Mouse (Mus musculus): ENCODE data around the gene Rpl13a. TPM values are rescaled to one million over a fixed set of nuclear protein-coding genes. Genes with fewer than 3 reads are reported as not detected.
A peak's percentile ranks its signal among the peaks of the same experiment; 100 is the strongest.

Gene Rpl13a
- polyA plus RNA-seq, 1 experiment from 2014 or later, result 1,959 TPM

- H3K9me3 ChIP-seq (replicated peaks; ENCODE audit: low read length), result no peaks in the 10 kb centered on the region
- DNase-seq (ENCODE audit: low spot score), result no peak
- no peak overlapping the region for H3K27ac ChIP-seq
- no peaks in the 10 kb centered on the region for H3K27me3 ChIP-seq (ENCODE audit: insufficient read depth, low read length)
- no peaks in the 10 kb centered on the region for H3K36me3 ChIP-seq (ENCODE audit: insufficient read depth, low read length)
- H3K9ac ChIP-seq (ENCODE audit: low read depth, low read length), result no peak overlapping the region
- ATAC-seq (replicated peaks; ENCODE audit: low FRiP score, low read depth), result no peak
- no peak for TF ChIP-seq CTCF (IDR thresholded peaks at IDR 0.05; ENCODE audit: low read depth)
- peaks cover 9% of the 10 kb centered on the region; the same call in 1 of the 2 replicates for H3K4me1 ChIP-seq (replicated peaks; ENCODE audit: insufficient read depth, low read length)
- peak overlapping the region; percentile 67; the same call in 1 of the 2 replicates for H3K4me3 ChIP-seq (replicated peaks; ENCODE audit: low read depth, low read length)
- 85% methylated on average over 3 of the region's 3 CpGs for WGBS
- peak overlapping the region; percentile 91 for H3K4me2 ChIP-seq (ENCODE audit: low read length)
Observed at GRCm38 (mm10) chr7:45135370-45135769, 6.8 kb upstream of the Rpl13a start.

DNA sequence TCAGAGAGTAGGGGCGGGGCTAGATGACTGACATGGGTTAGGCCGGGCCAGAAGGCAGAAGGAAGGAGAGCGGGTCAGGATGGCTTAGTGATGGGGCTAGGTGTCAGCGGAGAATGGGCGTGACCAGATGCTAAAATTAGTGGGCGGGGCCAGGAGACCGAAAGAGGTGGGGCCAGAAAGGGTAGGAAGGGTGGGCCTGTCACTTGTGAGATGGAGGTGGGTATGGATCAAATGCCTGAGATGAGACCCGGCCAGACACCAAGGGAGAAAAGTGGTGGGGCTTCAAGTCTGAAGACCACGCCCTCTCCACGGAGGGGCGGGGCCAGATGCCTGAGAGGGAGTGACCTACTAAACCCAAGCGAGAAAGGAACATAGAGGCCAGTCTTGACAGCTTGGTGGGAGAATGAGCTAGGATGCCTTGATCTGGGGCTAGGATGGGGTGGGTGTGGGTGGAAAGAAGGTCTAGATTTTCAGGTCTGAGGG lies 6.0 kb upstream of the Rpl13a start:
- no peaks in the 10 kb centered on the region for H3K9me3 ChIP-seq (replicated peaks; ENCODE audit: low read length)
- H3K36me3 ChIP-seq (ENCODE audit: insufficient read depth, low read length), result no peaks in the 10 kb centered on the region
- peak; percentile 27 for ATAC-seq (replicated peaks; ENCODE audit: low FRiP score, low read depth)
- H3K27me3 ChIP-seq (ENCODE audit: insufficient read depth, low read length), result no peaks in the 10 kb centered on the region
- H3K4me1 ChIP-seq (replicated peaks; ENCODE audit: insufficient read depth, low read length), result peaks cover 11% of the 10 kb centered on the region; the same call in 1 of the 2 replicates
- peak; percentile 71 for DNase-seq (ENCODE audit: low spot score)
- WGBS, result 15% methylated on average over 12 of the region's 12 CpGs
- TF ChIP-seq CTCF (IDR thresholded peaks at IDR 0.05; ENCODE audit: low read depth), result no peak
- H3K4me2 ChIP-seq (ENCODE audit: low read length), result no peak overlapping the region
- no peak overlapping the region for H3K4me3 ChIP-seq (replicated peaks; ENCODE audit: low read depth, low read length)
- no peak overlapping the region for H3K27ac ChIP-seq
- H3K9ac ChIP-seq (ENCODE audit: low read depth, low read length), result no peak overlapping the region

DNA sequence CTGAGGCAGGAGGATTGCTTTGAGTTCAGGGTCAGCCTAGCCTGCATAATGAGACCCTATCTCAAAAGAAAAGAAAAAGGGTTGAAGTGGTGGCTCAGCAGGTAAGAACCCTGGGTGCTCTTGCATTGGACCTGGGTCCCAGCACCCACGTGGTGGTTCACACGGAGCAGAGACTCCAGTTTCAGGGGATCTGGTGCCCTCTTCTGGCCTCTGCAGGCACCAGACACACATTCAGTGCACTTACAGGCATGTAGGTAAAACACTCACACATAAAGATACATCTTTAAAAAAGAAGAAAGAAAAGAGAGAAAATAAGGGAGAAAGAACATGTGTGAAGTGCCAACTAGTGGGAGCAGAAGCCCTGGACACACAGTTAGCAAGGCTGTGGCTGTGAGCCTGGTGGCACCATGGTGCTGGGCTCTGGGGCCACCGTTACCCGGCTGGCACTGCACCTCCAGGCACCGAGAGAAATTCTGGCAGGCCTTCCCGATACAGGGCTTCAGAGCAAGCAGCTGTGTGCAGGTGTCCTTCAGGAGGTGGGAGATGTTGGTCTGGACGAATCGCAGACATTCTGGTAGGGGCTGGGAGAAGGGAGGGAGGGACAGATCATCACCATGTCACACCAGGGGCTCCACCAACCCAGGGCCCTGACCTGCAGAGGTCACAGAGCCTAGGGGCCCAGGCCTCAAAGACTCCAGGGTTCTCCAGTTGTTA lies 5.0 kb upstream of the Rpl13a start:
- peak; percentile 38 for TF ChIP-seq CTCF (IDR thresholded peaks at IDR 0.05; ENCODE audit: low read depth)
- Histone ChIP-seq H3K4me2 (ENCODE audit: low read length) (no peak overlapping the region), H3K9me3 (replicated peaks; ENCODE audit: low read length) (no peaks in the 10 kb centered on the region), H3K36me3 (ENCODE audit: insufficient read depth, low read length) (no peaks in the 10 kb centered on the region), H3K4me3 (replicated peaks; ENCODE audit: low read depth, low read length) (no peak overlapping the region), H3K27me3 (ENCODE audit: insufficient read depth, low read length) (no peaks in the 10 kb centered on the region), H3K9ac (ENCODE audit: low read depth, low read length) (no peak overlapping the region), H3K27ac (no peak overlapping the region), H3K4me1 (replicated peaks; ENCODE audit: insufficient read depth, low read length) (peaks cover 17% of the 10 kb centered on the region; the same call in 1 of the 2 replicates)
- ATAC-seq (replicated peaks; ENCODE audit: low FRiP score, low read depth), result no peak
- WGBS, result 80% methylated on average over 8 of the region's 8 CpGs
- DNase-seq (ENCODE audit: low spot score), result no peak

DNA sequence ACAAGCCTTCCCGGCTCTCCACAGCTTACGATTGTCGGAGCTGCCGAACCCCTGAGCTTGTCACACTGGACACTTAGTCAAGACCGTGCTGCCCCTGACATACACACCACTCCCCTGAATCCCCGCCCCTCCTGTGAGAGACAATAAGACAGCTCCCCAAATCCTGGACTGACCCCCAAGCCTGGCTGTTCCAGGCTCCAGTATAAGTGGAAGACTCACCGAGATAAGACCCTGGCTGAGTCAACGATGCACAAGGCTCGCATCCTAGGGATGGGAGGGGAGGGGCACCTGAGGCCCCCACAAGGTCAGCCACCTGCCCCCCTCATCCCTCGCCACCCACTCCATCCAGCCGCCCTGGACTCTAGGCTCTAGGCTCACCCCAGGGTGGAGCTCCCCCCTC lies 3.3 kb upstream of the Rpl13a start:
- H3K36me3 ChIP-seq (ENCODE audit: insufficient read depth, low read length), result peaks cover under 1% of the 10 kb centered on the region; the same call in 1 of the 2 replicates
- WGBS, result 81% methylated on average over 11 of the region's 11 CpGs
- H3K27me3 ChIP-seq (ENCODE audit: insufficient read depth, low read length), result no peaks in the 10 kb centered on the region
- H3K27ac ChIP-seq, result no peak overlapping the region
- no peak overlapping the region for H3K4me2 ChIP-seq (ENCODE audit: low read length)
- H3K9ac ChIP-seq (ENCODE audit: low read depth, low read length), result no peak overlapping the region
- no peaks in the 10 kb centered on the region for H3K9me3 ChIP-seq (replicated peaks; ENCODE audit: low read length)
- no peak for TF ChIP-seq CTCF (IDR thresholded peaks at IDR 0.05; ENCODE audit: low read depth)
- DNase-seq (ENCODE audit: low spot score) (no peak), ATAC-seq (replicated peaks; ENCODE audit: low FRiP score, low read depth) (no peak)
- peaks cover 25% of the 10 kb centered on the region for H3K4me1 ChIP-seq (replicated peaks; ENCODE audit: insufficient read depth, low read length)
- H3K4me3 ChIP-seq (replicated peaks; ENCODE audit: low read depth, low read length), result no peak overlapping the region

DNA sequence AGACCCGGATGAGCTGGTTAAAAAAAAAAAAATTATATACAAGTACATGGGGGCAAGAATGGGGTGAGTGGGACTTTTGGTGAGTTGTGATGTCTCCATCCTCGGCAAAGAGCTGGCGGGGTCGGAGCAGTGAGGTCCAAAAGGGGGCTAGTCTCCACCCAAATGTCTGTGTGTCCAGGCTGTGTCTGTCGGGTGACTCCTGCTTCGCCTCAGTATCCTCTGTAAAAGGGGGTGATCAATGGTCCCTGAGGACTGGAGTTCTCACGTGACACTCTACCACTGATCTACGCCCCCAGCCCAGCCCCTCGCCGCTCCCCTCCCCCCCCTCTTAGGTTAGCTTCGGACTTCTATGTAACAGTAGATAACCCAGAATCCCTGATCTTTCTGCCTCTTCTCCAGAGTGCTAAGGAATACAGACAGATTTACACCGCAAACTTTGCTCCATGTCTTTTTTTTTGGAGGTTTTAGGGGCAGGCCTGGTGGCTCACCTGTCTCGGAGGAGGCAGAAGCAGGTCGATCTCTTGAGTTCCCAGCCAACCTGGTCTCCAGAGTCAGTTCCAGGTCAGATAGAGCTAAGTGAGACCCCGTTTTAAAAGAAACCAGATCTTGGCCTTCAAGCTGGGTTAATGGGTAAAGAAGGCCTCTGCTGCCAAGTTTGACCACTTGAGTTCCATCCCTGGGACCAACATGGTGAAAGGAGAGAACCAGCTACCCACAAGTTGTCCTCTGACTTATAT lies 1.4 kb upstream of the Rpl13a start:
- no peak for TF ChIP-seq CTCF (IDR thresholded peaks at IDR 0.05; ENCODE audit: low read depth)
- 58% methylated on average over 15 of the region's 15 CpGs for WGBS
- peak overlapping the region; percentile 64 for H3K4me2 ChIP-seq (ENCODE audit: low read length)
- no peaks in the 10 kb centered on the region for H3K27me3 ChIP-seq (ENCODE audit: insufficient read depth, low read length)
- ATAC-seq (replicated peaks; ENCODE audit: low FRiP score, low read depth), result no peak
- peak overlapping the region; percentile 60; the same call in 1 of the 2 replicates for H3K9ac ChIP-seq (ENCODE audit: low read depth, low read length)
- H3K4me3 ChIP-seq (replicated peaks; ENCODE audit: low read depth, low read length), result no peak overlapping the region; the same call in 1 of the 2 replicates
- peaks cover 32% of the 10 kb centered on the region for H3K4me1 ChIP-seq (replicated peaks; ENCODE audit: insufficient read depth, low read length)
- H3K36me3 ChIP-seq (ENCODE audit: insufficient read depth, low read length), result peaks cover 19% of the 10 kb centered on the region
- no peaks in the 10 kb centered on the region for H3K9me3 ChIP-seq (replicated peaks; ENCODE audit: low read length)
- no peak for DNase-seq (ENCODE audit: low spot score)
- H3K27ac ChIP-seq, result peak overlapping the region; percentile 90

DNA sequence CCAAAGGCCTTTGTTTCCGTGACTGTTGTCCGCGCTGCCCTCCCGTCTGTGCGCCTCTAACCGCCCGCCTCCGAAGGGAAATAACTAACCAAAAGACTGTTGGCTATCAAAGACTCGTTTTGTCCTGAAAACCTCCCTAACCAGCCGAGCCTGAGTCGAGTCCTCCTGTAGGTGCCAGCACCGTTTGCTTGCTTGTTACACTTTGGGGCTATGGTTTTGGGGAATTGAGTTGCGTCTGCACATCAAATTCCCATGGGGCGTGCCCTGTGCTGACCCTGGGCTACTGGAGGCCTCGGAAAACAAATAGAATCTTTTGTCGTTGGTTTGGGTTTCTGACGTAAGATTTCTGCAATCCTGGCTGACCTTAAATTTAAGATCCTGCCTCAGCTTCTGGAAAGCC lies 757 bp upstream of the Rpl13a start:
- peak overlapping the region; percentile 90 for H3K27ac ChIP-seq
- H3K4me3 ChIP-seq (replicated peaks; ENCODE audit: low read depth, low read length), result peak overlapping the region; percentile 40
- TF ChIP-seq CTCF (IDR thresholded peaks at IDR 0.05; ENCODE audit: low read depth), result no peak
- H3K27me3 ChIP-seq (ENCODE audit: insufficient read depth, low read length), result no peaks in the 10 kb centered on the region
- H3K9me3 ChIP-seq (replicated peaks; ENCODE audit: low read length), result no peaks in the 10 kb centered on the region
- H3K36me3 ChIP-seq (ENCODE audit: insufficient read depth, low read length), result peaks cover 19% of the 10 kb centered on the region
- no peak for DNase-seq (ENCODE audit: low spot score)
- ATAC-seq (replicated peaks; ENCODE audit: low FRiP score, low read depth), result no peak
- WGBS, result under 1% methylated on average over 17 of the region's 17 CpGs
- H3K4me1 ChIP-seq (replicated peaks; ENCODE audit: insufficient read depth, low read length), result peaks cover 30% of the 10 kb centered on the region; the same call in 1 of the 2 replicates
- peak overlapping the region; percentile 64 for H3K4me2 ChIP-seq (ENCODE audit: low read length)
- peak overlapping the region; percentile 60 for H3K9ac ChIP-seq (ENCODE audit: low read depth, low read length)

Data from kidney, postnatal 0 days (tissue).